Comparison of ENCODE assay signal across 17 mouse cellular contexts in the genomic region with DNA sequence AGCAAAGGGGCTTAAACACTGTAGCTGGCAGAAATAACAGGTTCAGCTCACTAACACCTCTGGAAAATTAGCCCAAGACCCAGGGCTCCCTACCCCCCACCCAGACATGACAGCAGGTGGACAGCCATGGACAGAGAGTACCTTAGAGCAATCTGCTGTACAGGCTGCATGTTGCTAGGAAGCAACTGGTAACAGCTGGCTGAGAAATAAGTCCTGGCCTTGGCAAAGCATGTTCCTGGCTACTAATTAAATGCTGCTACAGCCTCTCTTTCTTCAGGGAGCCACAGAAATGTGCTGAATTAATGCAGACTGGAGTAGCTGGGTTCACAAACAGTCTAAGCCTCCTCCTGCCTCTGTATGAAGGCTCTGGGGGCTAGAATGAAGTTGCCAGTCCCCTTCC. TPM values are rescaled to one million over a fixed set of nuclear protein-coding genes. Genes with fewer than 3 reads are reported as not detected.
DNase-seq lines count a peak whose midpoint lies in the region; ATAC-seq lines count a peak whose summit lies in the region.
"Had no signal": no experiment of that assay in that cellular context is flagged by ENCODE, and none has a peak within 500 bp of the region (broad histone marks: within the 10 kb centered on the region; RNA-seq: fewer than 3 reads in every experiment).

No protein-coding gene starts in this region.

- H3K27ac ChIP-seq in neural tube, embryonic 14.5 days (ENCODE audit: low read depth, low read length): 0 out of 2 replicates have a peak overlapping the region, but pooled peaks have one; percentile 16
- H3K27ac ChIP-seq: embryonic facial prominence, embryonic 13.5 days; heart, embryonic 10.5 days; lung, embryonic 15.5 days had no signal

- H3K9me3 ChIP-seq in neural tube, embryonic 14.5 days (ENCODE audit: control insufficient read depth, low read length): no peaks in the 10 kb centered on the region
- H3K9me3 ChIP-seq: embryonic facial prominence, embryonic 13.5 days; heart, embryonic 10.5 days; lung, embryonic 15.5 days had no signal

- DNase-seq in heart, adult 11 months: peak; percentile 81
- DNase-seq in heart, adult 8-10 months (ENCODE audit: low spot score): no peak
- DNase-seq in neural tube, embryonic 10.5 days (ENCODE audit: extremely low spot score, low spot score): no peak
- peak; percentile 42 to 71 for DNase-seq in kidney, postnatal 25 days
- DNase-seq in adrenal gland, postnatal 10 days: no peak
- DNase-seq in layer of hippocampus, postnatal 36 days: no peak
- DNase-seq: cerebellum, adult 2 months; gastrocnemius, postnatal 14 days; heart, postnatal 14 days; left cerebral cortex, postnatal 4 days had no signal

- H3K36me3 ChIP-seq in neural tube, embryonic 14.5 days (ENCODE audit: control insufficient read depth, insufficient read depth, low read length): no peaks in the 10 kb centered on the region
- H3K36me3 ChIP-seq: embryonic facial prominence, embryonic 13.5 days; heart, embryonic 10.5 days; lung, embryonic 15.5 days had no signal

- H3K4me1 ChIP-seq in neural tube, embryonic 14.5 days (ENCODE audit: control insufficient read depth, insufficient read depth, low read length): no peaks in the 10 kb centered on the region
- H3K4me1 ChIP-seq: lung, embryonic 15.5 days had no signal

- no peak overlapping the region for H3K4me3 ChIP-seq in neural tube, embryonic 14.5 days (ENCODE audit: low read depth, low read length)
- H3K4me3 ChIP-seq: embryonic facial prominence, embryonic 13.5 days; heart, embryonic 10.5 days; lung, embryonic 15.5 days; myocyte had no signal

- H3K27me3 ChIP-seq in neural tube, embryonic 14.5 days (ENCODE audit: control insufficient read depth, insufficient read depth, low read length): no peaks in the 10 kb centered on the region
- H3K27me3 ChIP-seq: embryonic facial prominence, embryonic 13.5 days; lung, embryonic 15.5 days had no signal

- no peak overlapping the region for H3K4me2 ChIP-seq in neural tube, embryonic 14.5 days (ENCODE audit: low read depth, low read length)
- H3K4me2 ChIP-seq: embryonic facial prominence, embryonic 13.5 days; liver, embryonic 11.5 days; lung, embryonic 15.5 days had no signal

- no peak for ATAC-seq in neural tube, embryonic 14.5 days (ENCODE audit: low read depth)
- ATAC-seq: intestine, embryonic 16.5 days had no signal

- H3K9ac ChIP-seq in neural tube, embryonic 14.5 days (replicated peaks; ENCODE audit: low read depth, low read length): no peak overlapping the region
- H3K9ac ChIP-seq: embryonic facial prominence, embryonic 13.5 days; lung, embryonic 15.5 days had no signal

RNA-seq across cellular contexts. Expression of a gene that starts 31.4 kb away (rescaled TPM):
- 10 to 100 TPM; 50.8 to 60.1 (median 55.3) TPM for total RNA-seq in heart, adult 8-10 months (2022)
- polyA plus RNA-seq in neural tube, embryonic 14.5 days (2014; fragmentation: Nextera tagmentation; extraction: Ambion mirVana): 61.2 and 62.1 TPM in 2 replicates
- total RNA-seq in adrenal gland, postnatal 10 days (2021): 10 to 100 TPM; 44.0 to 46.5 TPM
- total RNA-seq in layer of hippocampus, postnatal 36 days (2021): 10 to 100 TPM; 29.9 to 30.4 TPM

RNA-seq across cellular contexts. Expression of a gene that starts 31.8 kb away (rescaled TPM):
- 10 to 100 TPM; 39.7 to 43.2 (median 42.7) TPM for total RNA-seq in heart, adult 8-10 months (2022)
- polyA plus RNA-seq in neural tube, embryonic 14.5 days (2014; fragmentation: Nextera tagmentation; extraction: Ambion mirVana): 69.1 and 74.0 TPM in 2 replicates
- total RNA-seq in adrenal gland, postnatal 10 days (2021): 10 to 100 TPM; 77.9 to 82.5 TPM
- 10 to 100 TPM; 36.2 to 38.8 TPM for total RNA-seq in layer of hippocampus, postnatal 36 days (2021)

RNA-seq across cellular contexts. Expression of a gene that starts 32.3 kb away (rescaled TPM):
- 10 to 100 TPM; 13.5 to 16.7 (median 15.1) TPM for total RNA-seq in heart, adult 8-10 months (2022)
- 12.9 and 14.9 TPM in 2 replicates for polyA plus RNA-seq in neural tube, embryonic 14.5 days (2014; fragmentation: Nextera tagmentation; extraction: Ambion mirVana)
- total RNA-seq in adrenal gland, postnatal 10 days (2021): 10 to 100 TPM; 12.2 to 14.2 TPM
- 1 to 10 TPM; 7.0 to 7.6 TPM for total RNA-seq in layer of hippocampus, postnatal 36 days (2021)

Comparison
In these comparisons a context has a peak if more than half of its experiments do, and no peak if none do; other contexts are left out.
1. DNase-seq: peak in heart, adult 11 months (single experiment) and kidney, postnatal 25 days (2 of 2); none in heart, adult 8-10 months (single experiment), neural tube, embryonic 10.5 days (single experiment), adrenal gland, postnatal 10 days (single experiment) and layer of hippocampus, postnatal 36 days (0 of 2).